In genomic region chr4:59034325-59034917, GRCm38 (mm10) we compare ENCODE assay signal across 8 mouse cellular contexts. TPM values are rescaled to one million over a fixed set of nuclear protein-coding genes. Genes with fewer than 3 reads are reported as not detected.
DNase-seq lines count a peak whose midpoint lies in the region; ATAC-seq lines count a peak whose summit lies in the region.

No protein-coding gene starts in this region.

- no peaks in the 10 kb centered on the region for H3K27me3 ChIP-seq in hindbrain, embryonic 10.5 days (ENCODE audit: insufficient read depth, poor library complexity, severe bottlenecking)
- H3K27me3 ChIP-seq in midbrain, embryonic 13.5 days, result no peaks in the 10 kb centered on the region

- peak overlapping the region; percentile 63 for H3K4me2 ChIP-seq in midbrain, embryonic 13.5 days (replicated peaks)

- peak overlapping the region; percentile 90 for H3K9ac ChIP-seq in midbrain, embryonic 13.5 days (replicated peaks)

- H3K36me3 ChIP-seq in hindbrain, embryonic 10.5 days, result peaks cover 5% of the 10 kb centered on the region; the same call in 1 of the 2 replicates
- H3K36me3 ChIP-seq in midbrain, embryonic 13.5 days, result peaks cover under 1% of the 10 kb centered on the region; the same call in 1 of the 2 replicates

- peaks cover 15% of the 10 kb centered on the region; the same call in 1 of the 2 replicates for H3K4me1 ChIP-seq in hindbrain, embryonic 10.5 days (replicated peaks)
- peaks cover 11% of the 10 kb centered on the region; the same call in 1 of the 2 replicates for H3K4me1 ChIP-seq in midbrain, embryonic 13.5 days (replicated peaks)

- ATAC-seq in midbrain, embryonic 13.5 days, result peak; percentile 49

- no peak overlapping the region for H3K27ac ChIP-seq in hindbrain, embryonic 10.5 days
- peak overlapping the region; percentile 95 for H3K27ac ChIP-seq in midbrain, embryonic 13.5 days

- peak; percentile 19 for DNase-seq in gastrocnemius, postnatal 10 days
- DNase-seq in gastrocnemius, adult 18-20 months (ENCODE audit: low spot score), result no peak
- DNase-seq in right cerebral cortex, postnatal 4 days, result peak; percentile 44
- DNase-seq in right cerebral cortex, postnatal 25 days, result no peak
- DNase-seq in hindbrain, embryonic 10.5 days (ENCODE audit: low spot score), result no peak
- no peak for DNase-seq in left cerebral cortex, postnatal 25 days (ENCODE audit: low spot score in 2 of 2)
- no peak for DNase-seq in right cerebral cortex, postnatal 36 days (ENCODE audit: low spot score in 2 of 2)

- peaks cover 10% of the 10 kb centered on the region; the same call in 1 of the 2 replicates for H3K9me3 ChIP-seq in hindbrain, embryonic 10.5 days
- no peaks in the 10 kb centered on the region; the same call in 1 of the 2 replicates for H3K9me3 ChIP-seq in midbrain, embryonic 13.5 days

- intact Hi-C loops in left cerebral cortex, postnatal 25 days (cut with DNase I), result no loop called here

- 82% methylated on average over 10 of the region's 10 CpGs for WGBS in hindbrain, embryonic 10.5 days
- WGBS in midbrain, embryonic 13.5 days, result 78% methylated on average over 10 of the region's 10 CpGs

- peak overlapping the region; percentile 84 for H3K4me3 ChIP-seq in hindbrain, embryonic 10.5 days
- peak overlapping the region; percentile 74 for H3K4me3 ChIP-seq in midbrain, embryonic 13.5 days (replicated peaks)

RNA-seq across cellular contexts. Expression of gene Gng10, which starts 0.5 kb away (rescaled TPM):
- 10 to 100 TPM; 27.3 to 32.5 TPM for total RNA-seq in gastrocnemius, postnatal 10 days (2021)
- 1 to 10 TPM; 5.0 to 6.0 TPM for total RNA-seq in gastrocnemius, adult 18-20 months (2021)
- polyA plus RNA-seq in hindbrain, embryonic 10.5 days (2016; fragmentation: Nextera tagmentation; extraction: Ambion mirVana), result 66.3 and 77.8 TPM in 2 replicates
- polyA plus RNA-seq in midbrain, embryonic 13.5 days (2015; fragmentation: Nextera tagmentation; extraction: Ambion mirVana), result 123 and 145 TPM in 2 replicates
- total RNA-seq in left cerebral cortex, postnatal 25 days (2021), result 10 to 100 TPM; 75.6 to 77.4 TPM

RNA-seq across cellular contexts. Expression of gene Gm20503, which starts 31.4 kb away (rescaled TPM):
- total RNA-seq in gastrocnemius, postnatal 10 days (2021), result 1 to 10 TPM in 1 of 2 experiments, not detected in 1; 1.3 TPM
- not detected for total RNA-seq in gastrocnemius, adult 18-20 months (2021)
- 10.5 and 13.3 TPM in 2 replicates for polyA plus RNA-seq in hindbrain, embryonic 10.5 days (2016; fragmentation: Nextera tagmentation; extraction: Ambion mirVana)
- 6.8 and 9.5 TPM in 2 replicates for polyA plus RNA-seq in midbrain, embryonic 13.5 days (2015; fragmentation: Nextera tagmentation; extraction: Ambion mirVana)
- total RNA-seq in left cerebral cortex, postnatal 25 days (2021), result 1 to 10 TPM; 1.5 to 2.4 TPM

RNA-seq across cellular contexts. Expression of gene Dnajc25, which starts 39.6 kb away (rescaled TPM):
- 10 to 100 TPM; 11.3 to 13.7 TPM for total RNA-seq in gastrocnemius, postnatal 10 days (2021)
- 10 to 100 TPM in 1 of 2 experiments, 1 to 10 TPM in 1; 9.3 to 12.1 TPM for total RNA-seq in gastrocnemius, adult 18-20 months (2021)
- polyA plus RNA-seq in hindbrain, embryonic 10.5 days (2016; fragmentation: Nextera tagmentation; extraction: Ambion mirVana), result 5.9 and 9.0 TPM in 2 replicates
- polyA plus RNA-seq in midbrain, embryonic 13.5 days (2015; fragmentation: Nextera tagmentation; extraction: Ambion mirVana), result 6.0 and 7.5 TPM in 2 replicates
- total RNA-seq in left cerebral cortex, postnatal 25 days (2021), result 1 to 10 TPM; 4.8 to 4.9 TPM

RNA-seq across cellular contexts. Expression of gene Ptgr1, which starts 47.5 kb away (rescaled TPM):
- total RNA-seq in gastrocnemius, postnatal 10 days (2021), result 1 to 10 TPM; 4.7 to 5.1 TPM
- total RNA-seq in gastrocnemius, adult 18-20 months (2021), result under 1 TPM; 0.80 to 0.90 TPM
- polyA plus RNA-seq in hindbrain, embryonic 10.5 days (2016; fragmentation: Nextera tagmentation; extraction: Ambion mirVana), result 13.5 and 14.8 TPM in 2 replicates
- 4.8 and 5.4 TPM in 2 replicates for polyA plus RNA-seq in midbrain, embryonic 13.5 days (2015; fragmentation: Nextera tagmentation; extraction: Ambion mirVana)
- total RNA-seq in left cerebral cortex, postnatal 25 days (2021), result 1 to 10 TPM; 1.5 to 1.8 TPM

Comparison
In these comparisons a context has a peak if more than half of its experiments do, and no peak if none do; other contexts are left out.
1. DNase-seq: peak in gastrocnemius, postnatal 10 days (single experiment) and right cerebral cortex, postnatal 4 days (single experiment); none in gastrocnemius, adult 18-20 months (single experiment), right cerebral cortex, postnatal 25 days (single experiment), hindbrain, embryonic 10.5 days (single experiment), left cerebral cortex, postnatal 25 days (0 of 2) and right cerebral cortex, postnatal 36 days (0 of 2).
2. RNA of gene Gng10, which starts 0.5 kb away (total RNA-seq): 75.6 to 77.4 TPM in left cerebral cortex, postnatal 25 days and 27.3 to 32.5 TPM in gastrocnemius, postnatal 10 days; 5.0 to 6.0 TPM in gastrocnemius, adult 18-20 months; every median in the first group is over 4 times any median in the second.